Mouse (Mus musculus) lung, embryonic 14.5 days (tissue): ENCODE data around the gene Nudt1. TPM values are rescaled to one million over a fixed set of nuclear protein-coding genes. Genes with fewer than 3 reads are reported as not detected.

Source experiments
- ATAC-seq: fragments of 200-750 bp; cut with Nextera tagmentation; 2 replicates; pipeline ENCODE4 v1.8.0; 2017; ENCODE audit warnings: mild to moderate bottlenecking, moderate TSS enrichment, moderate library complexity; ENCODE audit not compliant: insufficient read depth
- DNase-seq: peaks from one replicate; pipeline ENCODE4 v3.0.0-alpha.2; 2015
- H3K27ac ChIP-seq: fragments of 300-500 bp; sonication (generic); 2 replicates; pipeline ENCODE4 v1.5.1; 2014; ENCODE audit warnings: low read depth, mild to moderate bottlenecking, moderate library complexity
- H3K27me3 ChIP-seq: fragments of 300-500 bp; sonication (generic); 2 replicates; pipeline ENCODE4 v1.6.1; 2014; ENCODE audit warnings: low read length, control low read depth; ENCODE audit not compliant: insufficient read depth
- H3K36me3 ChIP-seq: fragments of 300-500 bp; sonication (generic); 2 replicates; pipeline ENCODE4 v1.6.1; 2014; ENCODE audit warnings: control low read depth; ENCODE audit not compliant: insufficient read depth
- H3K4me1 ChIP-seq: fragments of 300-500 bp; sonication (generic); 2 replicates; pipeline ENCODE4 v1.6.1; 2014; ENCODE audit warnings: antibody characterized with exemption, control low read depth; ENCODE audit not compliant: insufficient read depth
- H3K4me2 ChIP-seq: fragments of 300-500 bp; sonication (generic); 2 replicates; pipeline ENCODE4 v1.6.1; 2014; ENCODE audit warnings: mild to moderate bottlenecking
- H3K4me3 ChIP-seq: fragments of 300-500 bp; sonication (generic); 2 replicates; pipeline ENCODE4 v1.5.1; 2014; ENCODE audit warnings: low read depth, low read length
- H3K9ac ChIP-seq: fragments of 300-500 bp; sonication (generic); 2 replicates; pipeline ENCODE4 v1.6.1; 2014
- H3K9me3 ChIP-seq: fragments of 300-500 bp; sonication (generic); 2 replicates; pipeline ENCODE4 v1.6.1; 2016; ENCODE audit warnings: low read depth, low read length, control low read depth
- CTCF ChIP-seq: IDR thresholded peaks from 2 replicates; pipeline ENCODE4 v1.5.1; 2016; ENCODE audit warnings: antibody characterized with exemption, low read depth
- WGBS: fragments of 180-500 bp; shearing (Covaris S2); extraction: QIAGEN DNeasy Blood & Tissue Kit; methylation state at CpG from one replicate; pipeline ENCODE4 v1.1.7; 2014; 5-methylcytosine and 5-hydroxymethylcytosine counted together
- polyA plus RNA-seq: library from polyadenylated mRNA; unstranded; fragments of >200 nt; fragmentation: Nextera tagmentation; extraction: Ambion mirVana; gene quantifications from 2 replicates; pipeline ENCODE4 v1.2.1, GENCODE M21; 2014

Nudt1 gene
- polyA plus RNA-seq, 1 experiment from 2014 or later, result 47.5 TPM

GRCm38 (mm10) chr5:140321756-140322575 is 510 bp downstream of the Nudt1 start:
- Histone ChIP-seq H3K4me1 (peaks cover 8% of the 10 kb centered on the region; the same call in 1 of the 2 replicates), H3K4me3 (peak overlapping the region; percentile 70), H3K4me2 (peak overlapping the region; percentile 64), H3K27ac (peak overlapping the region; percentile 80), H3K9ac (peak overlapping the region; percentile 94), H3K27me3 (no peaks in the 10 kb centered on the region), H3K36me3 (peaks cover 5% of the 10 kb centered on the region; the same call in 1 of the 2 replicates), H3K9me3 (no peaks in the 10 kb centered on the region)
- 2% methylated on average over 17 of the region's 17 CpGs for WGBS
- no peak for TF ChIP-seq CTCF
- peak; percentile 42 for DNase-seq
- ATAC-seq, result no peak

- Histone ChIP-seq H3K9ac (no peak overlapping the region), H3K27me3 (no peaks in the 10 kb centered on the region), H3K4me2 (no peak overlapping the region), H3K4me1 (peaks cover 8% of the 10 kb centered on the region; the same call in 1 of the 2 replicates), H3K27ac (no peak overlapping the region), H3K4me3 (no peak overlapping the region), H3K36me3 (peaks cover 21% of the 10 kb centered on the region), H3K9me3 (no peaks in the 10 kb centered on the region)
- TF ChIP-seq CTCF, result no peak
- DNase-seq (no peak), ATAC-seq (no peak)
- 86% methylated on average over 5 of the region's 5 CpGs for WGBS
Measured at GRCm38 (mm10) chr5:140324058-140324457, 2.6 kb downstream of the Nudt1 start.

GRCm38 (mm10) chr5:140331615-140332512 is 10.4 kb downstream of the Nudt1 start, which contains the start of gene Mrm2:
Gene Mrm2 (minus strand): TSS chr5:140331898.
- under 1% methylated on average over 39 of the region's 39 CpGs for WGBS
- peak within 1 kb of the TSS; percentile 91 for H3K27ac ChIP-seq
- H3K9me3 ChIP-seq, result no peaks in the 10 kb centered on the region
- no peaks in the 10 kb centered on the region for H3K27me3 ChIP-seq
- H3K4me1 ChIP-seq, result no peaks in the 10 kb centered on the region
- peak; percentile 87 for TF ChIP-seq CTCF
- peak within 1 kb of the TSS; percentile 94 for H3K4me2 ChIP-seq
- H3K4me3 ChIP-seq, result peak within 1 kb of the TSS; percentile 70
- peak; percentile 84 for ATAC-seq
- H3K9ac ChIP-seq, result peak within 1 kb of the TSS; percentile 67
- peaks cover 27% of the 10 kb centered on the region for H3K36me3 ChIP-seq
- DNase-seq, result peak; percentile 92

GRCm38 (mm10) chr5:140332519-140332918 is 11.1 kb downstream of the Nudt1 start:
- ATAC-seq (no peak), DNase-seq (no peak)
- peaks cover 27% of the 10 kb centered on the region for H3K36me3 ChIP-seq
- no peaks in the 10 kb centered on the region for H3K9me3 ChIP-seq
- TF ChIP-seq CTCF, result no peak
- no peaks in the 10 kb centered on the region for H3K4me1 ChIP-seq
- peak overlapping the region; percentile 94 for H3K4me2 ChIP-seq
- H3K9ac ChIP-seq, result peak overlapping the region; percentile 67; the same call in 1 of the 2 replicates
- H3K27me3 ChIP-seq, result no peaks in the 10 kb centered on the region
- WGBS, result 42% methylated on average over 4 of the region's 4 CpGs
- H3K27ac ChIP-seq, result no peak overlapping the region
- H3K4me3 ChIP-seq, result peak overlapping the region; percentile 70

- no peak overlapping the region for H3K27ac ChIP-seq
- H3K27me3 ChIP-seq, result no peaks in the 10 kb centered on the region
- H3K4me1 ChIP-seq, result no peaks in the 10 kb centered on the region
- peaks cover 25% of the 10 kb centered on the region for H3K36me3 ChIP-seq
- no peak overlapping the region for H3K4me2 ChIP-seq
- H3K9ac ChIP-seq, result no peak overlapping the region
- no peaks in the 10 kb centered on the region; the same call in 1 of the 2 replicates for H3K9me3 ChIP-seq
- WGBS, result 31% methylated on average over 2 of the region's 2 CpGs
- DNase-seq (peak; percentile 59), ATAC-seq (no peak)
- no peak overlapping the region for H3K4me3 ChIP-seq
- TF ChIP-seq CTCF, result peak; percentile 41
Measured at GRCm38 (mm10) chr5:140333631-140334030, 12.2 kb downstream of the Nudt1 start.

GRCm38 (mm10) chr5:140336680-140337079 is 15.2 kb downstream of the Nudt1 start:
- H3K36me3 ChIP-seq, result peaks cover 38% of the 10 kb centered on the region
- DNase-seq (peak; percentile 72), ATAC-seq (no peak)
- no peaks in the 10 kb centered on the region; the same call in 1 of the 2 replicates for H3K9me3 ChIP-seq
- H3K4me2 ChIP-seq, result no peak overlapping the region
- TF ChIP-seq CTCF, result peak; percentile 80
- 89% methylated on average over 1 of the region's 1 CpGs for WGBS
- H3K4me1 ChIP-seq, result no peaks in the 10 kb centered on the region
- H3K9ac ChIP-seq, result no peak overlapping the region
- no peak overlapping the region for H3K4me3 ChIP-seq
- no peaks in the 10 kb centered on the region for H3K27me3 ChIP-seq
- no peak overlapping the region for H3K27ac ChIP-seq
